Mouse (Mus musculus): ENCODE results near the gene Hebp2.
A peak's percentile ranks its signal among the peaks of the same experiment; 100 is the strongest.

Gene Hebp2

GRCm38 (mm10) chr10:18507869-18508473 is 37.9 kb downstream of the Hebp2 start:
- no peak for DNase-seq

- peak; percentile 24 to 68 for DNase-seq
These were observed 39.4 kb downstream of the Hebp2 start for GRCm38 (mm10) chr10:18506501-18506946.

- no peak for DNase-seq
These were observed 40.2 kb downstream of the Hebp2 start for GRCm38 (mm10) chr10:18505690-18506089.

GRCm38 (mm10) chr10:18501997-18502396 is 43.9 kb downstream of the Hebp2 start:
- DNase-seq, result no peak

GRCm38 (mm10) chr10:18497066-18497465 is 48.8 kb downstream of the Hebp2 start:
- DNase-seq, result no peak

- DNase-seq, result no peak
These were observed 51.6 kb downstream of the Hebp2 start for GRCm38 (mm10) chr10:18494249-18494648.

GRCm38 (mm10) chr10:18493010-18493894 is 52.6 kb downstream of the Hebp2 start:
- DNase-seq, result no peak

GRCm38 (mm10) chr10:18491952-18492351 is 53.9 kb downstream of the Hebp2 start:
- no peak for DNase-seq

- peak in 1 of 2 experiments; percentile 5 for DNase-seq
These were observed 55.9 kb downstream of the Hebp2 start for GRCm38 (mm10) chr10:18489936-18490335.
